In the genomic region with DNA sequence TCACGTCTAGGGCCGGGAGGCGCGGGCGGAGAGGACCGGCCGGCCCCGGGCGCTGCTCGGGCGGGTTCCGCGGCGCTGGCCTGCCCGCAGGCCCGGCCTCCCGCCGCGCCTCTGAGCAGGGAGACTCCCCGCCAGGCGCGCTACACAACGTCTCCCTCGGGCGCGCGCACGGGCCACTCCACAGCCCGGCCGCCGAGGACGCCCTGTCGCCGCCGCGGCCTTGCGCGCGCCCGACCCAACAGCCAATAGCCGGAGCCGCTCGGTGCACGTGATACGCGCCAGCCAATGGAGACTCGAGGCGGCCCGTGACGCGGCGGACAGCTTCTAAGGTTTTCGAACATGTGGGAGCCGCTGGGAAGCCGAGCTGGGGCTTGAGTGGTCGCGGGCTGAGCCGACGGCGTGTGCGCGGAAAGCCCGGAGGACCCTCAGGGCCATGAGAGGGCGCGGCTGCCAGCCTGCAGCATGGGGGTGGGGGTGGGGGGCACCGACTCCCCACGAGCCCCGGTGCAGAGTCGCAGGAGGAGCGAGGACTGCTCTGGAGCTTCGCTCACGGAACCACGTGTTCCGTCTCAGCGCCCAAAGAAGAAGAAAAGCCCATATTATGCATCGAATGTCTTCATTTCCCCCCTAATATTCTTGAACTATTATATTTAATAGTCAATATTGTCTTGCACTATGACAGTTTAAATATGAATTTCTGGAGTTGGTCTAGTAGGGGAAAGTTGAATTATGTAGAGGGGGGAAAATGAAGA, we compare ENCODE assay signal across 8 mouse cellular contexts. TPM values are rescaled to one million over a fixed set of nuclear protein-coding genes. Genes with fewer than 3 reads are reported as not detected.
DNase-seq lines count a peak whose midpoint lies in the region; ATAC-seq lines count a peak whose summit lies in the region.

A gene (minus strand): TSS at position 232 of the 752 bp plus-strand sequence.

- peak within 1 kb of the TSS; percentile 47; the same call in 1 of the 2 replicates for H3K27ac ChIP-seq in embryonic facial prominence, embryonic 11.5 days (replicated peaks; ENCODE audit: low read depth, low read length)
- H3K27ac ChIP-seq in intestine, embryonic 16.5 days (ENCODE audit: low read length), result peak within 1 kb of the TSS; percentile 75

- no peaks in the 10 kb centered on the region for H3K9me3 ChIP-seq in embryonic facial prominence, embryonic 11.5 days (replicated peaks; ENCODE audit: control insufficient read depth, low read length)
- H3K9me3 ChIP-seq in intestine, embryonic 16.5 days (ENCODE audit: control insufficient read depth, low read length), result no peaks in the 10 kb centered on the region

- H3K4me1 ChIP-seq in embryonic facial prominence, embryonic 11.5 days (ENCODE audit: control insufficient read depth, insufficient read depth, low read length), result no peaks in the 10 kb centered on the region
- no peaks in the 10 kb centered on the region for H3K4me1 ChIP-seq in intestine, embryonic 16.5 days (ENCODE audit: control insufficient read depth, insufficient read depth, low read length)

- H3K36me3 ChIP-seq in embryonic facial prominence, embryonic 11.5 days (replicated peaks; ENCODE audit: control insufficient read depth, insufficient read depth, low read depth, low read length), result no peaks in the 10 kb centered on the region
- H3K36me3 ChIP-seq in intestine, embryonic 16.5 days (ENCODE audit: control insufficient read depth, insufficient read depth, low read length), result no peaks in the 10 kb centered on the region

- peak within 1 kb of the TSS; percentile 82 for H3K4me2 ChIP-seq in embryonic facial prominence, embryonic 11.5 days (ENCODE audit: low read depth, low read length)
- peak within 1 kb of the TSS; percentile 94 for H3K4me2 ChIP-seq in intestine, embryonic 16.5 days (ENCODE audit: low read depth, low read length)

- peak within 1 kb of the TSS; percentile 91 for H3K9ac ChIP-seq in embryonic facial prominence, embryonic 11.5 days (replicated peaks; ENCODE audit: low read length)
- peak within 1 kb of the TSS; percentile 85 for H3K9ac ChIP-seq in intestine, embryonic 16.5 days (ENCODE audit: low read depth, low read length)

- H3K27me3 ChIP-seq in embryonic facial prominence, embryonic 11.5 days (ENCODE audit: control insufficient read depth, insufficient read depth, low read length), result no peaks in the 10 kb centered on the region
- no peaks in the 10 kb centered on the region for H3K27me3 ChIP-seq in intestine, embryonic 16.5 days (replicated peaks; ENCODE audit: control insufficient read depth, insufficient read depth, low read length)

- H3K4me3 ChIP-seq in embryonic facial prominence, embryonic 11.5 days (ENCODE audit: low read depth, low read length), result peak within 1 kb of the TSS; percentile 79
- peak within 1 kb of the TSS; percentile 76 for H3K4me3 ChIP-seq in intestine, embryonic 16.5 days (ENCODE audit: low read length)

- peak; percentile 98 for DNase-seq in adrenal gland, postnatal 25 days
- peak; percentile 98 for DNase-seq in embryonic facial prominence, embryonic 11.5 days (ENCODE audit: low spot score)
- DNase-seq in gonadal fat pad, adult 2 months (ENCODE audit: low read depth), result peak; percentile 30
- peak; percentile 99 for DNase-seq in left cerebral cortex, postnatal 25 days (ENCODE audit: low spot score in 2 of 2)
- peak; percentile 95 for DNase-seq in mesoderm, embryonic 11.5 days (ENCODE audit: low read depth, low spot score)
- peak; percentile 99 for DNase-seq in right cerebral cortex, postnatal 25 days
- DNase-seq in urinary bladder, postnatal 36 days (ENCODE audit: low spot score in 2 of 2), result peak; percentile 93 to 97

- ATAC-seq in embryonic facial prominence, embryonic 11.5 days (replicated peaks; ENCODE audit: insufficient number of reproducible peaks, low FRiP score, low TSS enrichment, low read depth), result peak; percentile 94
- ATAC-seq in intestine, embryonic 16.5 days, result peak; percentile 100

- intact Hi-C loops in left cerebral cortex, postnatal 25 days (cut with DNase I), result loop anchor here (10.0 kb wide), 1 partner anchor 51 kb away; no protein-coding TSS in a partner anchor

- 5% methylated on average over 67 of the region's 76 CpGs for WGBS in embryonic facial prominence, embryonic 11.5 days
- 2% methylated on average over 75 of the region's 76 CpGs for WGBS in intestine, embryonic 16.5 days

RNA-seq across cellular contexts. Expression of the gene that starts here (rescaled TPM):
- total RNA-seq in adrenal gland, postnatal 25 days (2021), result 5.5 and 11.3 TPM in 2 replicates
- polyA plus RNA-seq in embryonic facial prominence, embryonic 11.5 days (2014; fragmentation: Nextera tagmentation; extraction: Ambion mirVana), result 16.3 and 16.9 TPM in 2 replicates
- 4.2 and 7.2 TPM in 2 replicates for polyA plus RNA-seq in gonadal fat pad, adult 2 months (2012; rRNA removed)
- 4.1 and 4.2 TPM in 2 replicates for polyA plus RNA-seq in intestine, embryonic 16.5 days (2015; fragmentation: Nextera tagmentation; extraction: Ambion mirVana)
- 10 to 100 TPM; 25.0 to 25.8 TPM for total RNA-seq in left cerebral cortex, postnatal 25 days (2021)

Comparison
In these comparisons a context has a peak if more than half of its experiments do, and no peak if none do; other contexts are left out.
1. Peak in every context shown above with its lines: DNase-seq, ATAC-seq, H3K4me3 ChIP-seq and H3K27ac ChIP-seq.
2. DNase-seq: peak in every context shown above with its lines; median percentile 99 in left cerebral cortex, postnatal 25 days; 99 in right cerebral cortex, postnatal 25 days; 98 in adrenal gland, postnatal 25 days; 98 in embryonic facial prominence, embryonic 11.5 days; 95 in mesoderm, embryonic 11.5 days; 95 in urinary bladder, postnatal 36 days; 30 in gonadal fat pad, adult 2 months.